Mouse (Mus musculus) c-Kit-positive CD71-positive TER-119-negative erythroid progenitor cells, embryonic 14.5 days (primary cell): Measurements from ENCODE around the gene Ajm1.
A peak's percentile ranks its signal among the peaks of the same experiment; 100 is the strongest.

ENCODE experiments used
- DNase-seq: peaks from one replicate; pipeline ENCODE4 v3.0.0-alpha.2; 2013; ENCODE audit warnings: low read depth

Ajm1 gene

DNA sequence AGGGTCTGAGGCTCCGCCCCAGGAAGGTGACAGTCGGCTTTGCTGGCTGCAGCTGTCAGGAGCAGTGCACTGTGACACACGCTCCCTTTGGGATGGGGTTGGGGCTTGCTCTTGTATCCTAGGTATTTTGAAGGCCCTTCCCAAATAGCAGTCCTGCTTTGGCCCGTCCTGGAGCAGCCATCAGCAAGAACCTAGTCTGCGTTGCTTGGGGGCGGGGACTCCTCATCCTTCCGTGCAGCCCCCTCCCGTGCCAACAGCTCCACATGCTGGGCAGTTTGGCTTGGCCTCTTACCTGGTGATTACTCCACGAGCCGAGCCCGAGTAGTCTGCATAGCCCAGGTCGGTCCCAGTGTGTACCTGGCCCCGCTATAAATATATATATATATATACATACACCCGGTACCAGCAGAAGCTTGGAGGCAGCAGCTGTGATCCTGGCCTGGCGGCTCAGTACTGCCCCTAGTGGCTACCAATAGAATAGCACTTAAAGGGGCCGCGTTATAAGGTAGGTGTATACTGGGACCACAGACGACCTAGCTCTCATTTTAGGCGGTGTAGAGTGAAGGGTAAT lies at the start of gene Ajm1:
Gene Ajm1 (minus strand): TSS at position 464 of the 571 bp plus-strand sequence.
- DNase-seq, result peak; percentile 55

DNA sequence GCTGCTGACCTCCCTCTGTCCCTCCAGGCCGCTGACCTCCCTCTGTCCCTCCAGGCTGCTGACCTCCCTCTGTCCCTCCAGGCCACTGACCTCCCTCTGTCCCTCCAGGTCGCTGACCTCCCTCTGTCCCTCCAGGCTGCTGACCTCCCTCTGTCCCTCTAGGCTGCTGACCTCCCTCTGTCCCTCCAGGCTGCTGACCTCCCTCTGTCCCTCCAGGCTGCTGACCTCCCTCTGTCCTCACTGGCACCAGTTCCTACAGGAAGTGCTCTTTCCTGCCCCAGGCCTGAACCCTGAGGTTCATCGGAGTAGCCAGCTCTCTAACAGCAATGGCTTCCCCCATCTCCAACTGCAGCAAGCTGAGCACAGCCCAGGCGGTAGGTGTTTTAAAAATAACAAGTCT lies 47.2 kb upstream of the Ajm1 start:
- DNase-seq, result no peak

DNA sequence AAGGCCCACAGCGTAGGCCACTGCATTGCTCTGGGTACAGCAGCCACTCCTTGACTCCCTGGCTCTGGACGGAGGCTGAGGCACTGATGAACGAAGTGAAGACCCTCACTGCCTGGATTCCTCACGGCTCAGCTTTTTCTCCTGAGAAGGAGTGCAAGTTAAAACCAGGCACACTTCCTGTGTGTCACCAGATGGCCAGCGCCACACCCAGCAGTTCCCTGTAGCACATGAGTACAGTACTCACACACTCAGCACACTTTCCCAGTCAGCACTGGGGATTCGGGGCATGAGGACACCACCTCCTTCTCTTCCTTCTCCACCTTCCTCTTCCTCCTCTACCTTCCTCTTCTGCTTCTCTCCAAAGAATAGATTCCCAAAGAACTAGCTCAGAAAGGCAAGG lies 46.3 kb upstream of the Ajm1 start, which contains the start of gene Fcna:
Gene Fcna (minus strand): TSS at position 220 of the 400 bp plus-strand sequence.
- DNase-seq, result no peak

DNA sequence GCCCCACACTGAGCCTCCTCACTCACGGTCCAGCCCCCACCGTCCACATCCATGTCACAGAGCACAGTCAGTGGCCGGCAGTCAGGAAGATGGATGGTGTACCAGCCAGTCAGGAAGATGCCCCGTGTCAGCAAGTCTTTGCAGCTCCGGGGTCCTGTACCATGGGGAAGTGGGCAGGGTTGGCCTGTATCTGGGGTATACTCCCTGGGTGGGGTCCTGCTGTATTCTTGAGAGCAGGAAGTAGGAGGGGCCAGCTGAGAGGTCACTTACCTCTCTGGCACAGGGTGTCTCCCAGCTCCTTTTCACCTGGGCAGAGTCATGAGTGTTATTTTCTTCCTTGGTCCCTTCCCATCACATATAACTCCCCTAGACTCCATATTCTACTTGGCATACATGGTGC lies 44.4 kb upstream of the Ajm1 start:
- no peak for DNase-seq

DNA sequence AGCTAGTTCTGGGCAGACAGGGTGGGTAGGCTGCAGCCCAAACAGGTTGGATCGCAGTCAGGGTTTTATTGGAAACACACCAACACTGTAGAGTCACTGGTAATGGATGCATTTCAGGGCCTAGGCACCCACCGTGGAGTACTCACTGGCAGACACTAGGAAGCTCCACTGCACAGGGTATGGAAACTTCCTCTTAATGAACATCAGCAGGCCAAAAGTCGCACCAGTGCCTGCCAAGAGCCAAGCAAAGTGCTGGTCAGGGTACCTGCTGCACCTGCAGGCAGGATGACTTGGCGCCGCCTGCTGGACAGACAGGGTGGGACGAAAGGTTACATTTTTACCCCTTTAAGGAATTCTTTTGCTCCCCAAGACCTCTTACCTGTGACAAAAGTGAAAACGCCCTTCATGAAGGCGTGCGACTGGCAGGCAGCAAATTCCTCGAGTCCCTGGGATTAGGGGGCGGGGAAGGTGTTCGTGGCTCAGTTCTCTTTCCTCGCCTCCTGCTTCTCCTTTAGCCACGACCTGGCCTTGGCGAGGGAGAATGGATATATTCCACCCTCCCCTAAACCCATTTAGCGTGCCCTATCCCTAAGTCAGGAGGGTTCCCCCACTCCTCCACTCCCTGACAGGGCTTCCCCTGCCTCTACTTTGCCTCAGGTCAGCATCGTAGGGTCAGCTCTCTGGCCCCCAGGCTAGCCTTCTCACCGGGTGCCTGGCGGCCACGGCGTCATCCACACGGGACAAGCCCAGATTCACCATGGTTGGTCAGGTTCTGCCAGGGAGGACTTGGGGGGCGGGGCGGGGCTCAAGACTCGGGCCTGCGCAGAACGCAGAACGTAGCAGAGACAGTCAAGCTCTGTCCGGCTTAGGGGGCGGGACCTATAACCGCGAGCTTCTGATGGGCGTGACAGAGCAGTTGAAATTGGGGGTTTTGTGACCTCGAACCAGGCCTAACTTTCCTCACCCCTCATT lies 40.0 kb upstream of the Ajm1 start, which contains the start of gene Tmem141:
Gene Tmem141 (minus strand): TSS at position 777 of the 972 bp plus-strand sequence.
- peak; percentile 62 for DNase-seq

DNA sequence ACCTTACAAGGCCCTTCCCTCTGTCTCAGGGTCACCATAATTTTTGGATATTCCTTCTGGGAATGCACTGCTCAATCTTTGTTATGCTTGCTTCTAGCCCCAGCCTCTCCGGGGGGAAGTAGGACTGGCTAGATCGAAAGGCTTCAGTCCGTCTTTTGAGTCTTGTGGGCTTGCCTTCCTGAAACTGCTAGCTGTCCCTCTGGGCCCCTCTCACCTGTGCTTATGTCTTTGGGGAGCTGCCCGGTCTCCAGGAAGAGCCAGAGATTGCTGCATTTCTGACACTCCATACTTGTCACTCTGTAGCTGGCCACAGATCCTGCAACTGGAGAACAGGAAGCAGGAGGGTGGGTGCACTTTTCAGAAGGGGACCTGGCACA lies 39.3 kb upstream of the Ajm1 start:
- DNase-seq, result no peak

DNA sequence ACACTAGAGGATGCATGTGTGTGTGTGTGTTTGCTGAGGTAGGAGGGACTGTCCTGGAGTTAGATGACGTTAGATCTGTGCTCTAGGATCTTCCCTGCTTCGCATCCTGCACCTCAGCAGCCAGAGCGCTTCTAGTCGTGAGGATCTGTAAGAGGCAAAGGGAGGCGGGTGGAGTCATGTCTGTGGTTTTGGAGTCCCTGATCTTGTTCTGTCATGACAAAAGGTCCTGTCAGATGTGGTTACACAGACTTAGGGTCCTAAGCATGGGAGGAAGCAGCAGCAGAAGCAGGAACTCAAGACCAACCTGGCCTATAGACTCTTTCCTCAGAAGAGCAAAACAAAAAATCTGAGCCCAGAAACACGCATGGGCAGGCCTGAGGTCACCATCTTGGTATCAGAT lies 38.8 kb upstream of the Ajm1 start:
- DNase-seq, result no peak

DNA sequence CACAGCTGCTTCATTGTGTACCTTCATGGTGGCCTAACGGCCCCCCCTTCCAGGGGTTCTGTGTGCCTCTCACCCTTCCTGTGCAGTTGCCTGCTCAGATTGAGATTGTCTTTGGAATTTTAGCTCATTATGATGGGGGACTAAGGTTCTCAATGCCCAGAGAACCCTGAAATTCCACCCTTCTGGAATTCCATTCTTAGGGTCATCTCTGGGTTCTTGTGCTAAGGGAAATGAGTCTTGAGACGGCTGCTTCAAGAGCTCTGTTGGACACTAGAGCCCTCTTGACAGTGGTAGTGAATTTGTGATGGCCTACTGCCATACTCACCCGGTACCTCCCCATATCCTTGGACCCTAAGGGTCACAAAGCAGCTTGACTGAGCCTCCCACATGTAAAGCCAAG lies 36.0 kb upstream of the Ajm1 start, which contains the start of gene Ccdc183:
Gene Ccdc183 (minus strand): TSS at position 101 of the 400 bp plus-strand sequence.
- DNase-seq, result no peak

DNA sequence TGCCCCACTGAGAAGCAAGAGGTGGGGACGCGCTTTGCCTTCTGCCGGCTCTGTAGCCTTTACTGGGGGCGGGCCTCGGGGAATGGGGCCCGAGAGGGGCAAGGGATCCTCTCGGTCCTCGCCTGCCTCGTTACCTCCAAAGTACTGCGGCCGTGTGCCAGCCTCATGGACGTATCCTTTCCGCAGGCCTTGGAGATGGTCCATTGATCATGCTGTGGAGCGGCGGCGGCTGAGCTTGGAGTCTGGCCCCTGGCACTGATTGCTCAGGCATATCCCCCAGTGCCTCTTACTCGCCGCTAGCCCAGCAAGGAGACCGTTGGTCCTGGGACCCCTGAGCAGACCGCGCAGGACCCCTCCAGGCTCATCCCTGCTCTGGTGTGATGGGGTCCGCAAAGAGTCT lies 34.8 kb upstream of the Ajm1 start:
- no peak for DNase-seq

DNA sequence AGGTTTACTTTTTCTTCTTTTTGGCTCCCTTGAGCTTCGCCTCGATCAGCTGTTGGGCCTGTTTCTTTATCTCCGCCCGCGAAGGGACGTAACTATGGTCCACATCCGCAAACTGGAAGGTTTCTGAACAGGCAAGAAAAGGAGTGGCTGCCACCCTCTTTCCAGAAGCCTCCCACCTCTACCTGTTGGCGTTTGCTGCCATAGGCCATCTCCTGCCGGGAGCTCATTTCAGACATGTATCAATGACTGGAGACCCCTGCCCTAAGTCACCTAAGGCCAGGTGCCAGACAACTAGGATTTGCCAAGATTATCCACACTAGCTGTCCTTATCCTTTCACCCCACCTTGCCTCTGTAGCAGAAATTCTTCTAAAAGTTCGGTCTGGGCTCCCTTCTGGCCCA lies 27.1 kb upstream of the Ajm1 start:
- DNase-seq, result no peak

DNA sequence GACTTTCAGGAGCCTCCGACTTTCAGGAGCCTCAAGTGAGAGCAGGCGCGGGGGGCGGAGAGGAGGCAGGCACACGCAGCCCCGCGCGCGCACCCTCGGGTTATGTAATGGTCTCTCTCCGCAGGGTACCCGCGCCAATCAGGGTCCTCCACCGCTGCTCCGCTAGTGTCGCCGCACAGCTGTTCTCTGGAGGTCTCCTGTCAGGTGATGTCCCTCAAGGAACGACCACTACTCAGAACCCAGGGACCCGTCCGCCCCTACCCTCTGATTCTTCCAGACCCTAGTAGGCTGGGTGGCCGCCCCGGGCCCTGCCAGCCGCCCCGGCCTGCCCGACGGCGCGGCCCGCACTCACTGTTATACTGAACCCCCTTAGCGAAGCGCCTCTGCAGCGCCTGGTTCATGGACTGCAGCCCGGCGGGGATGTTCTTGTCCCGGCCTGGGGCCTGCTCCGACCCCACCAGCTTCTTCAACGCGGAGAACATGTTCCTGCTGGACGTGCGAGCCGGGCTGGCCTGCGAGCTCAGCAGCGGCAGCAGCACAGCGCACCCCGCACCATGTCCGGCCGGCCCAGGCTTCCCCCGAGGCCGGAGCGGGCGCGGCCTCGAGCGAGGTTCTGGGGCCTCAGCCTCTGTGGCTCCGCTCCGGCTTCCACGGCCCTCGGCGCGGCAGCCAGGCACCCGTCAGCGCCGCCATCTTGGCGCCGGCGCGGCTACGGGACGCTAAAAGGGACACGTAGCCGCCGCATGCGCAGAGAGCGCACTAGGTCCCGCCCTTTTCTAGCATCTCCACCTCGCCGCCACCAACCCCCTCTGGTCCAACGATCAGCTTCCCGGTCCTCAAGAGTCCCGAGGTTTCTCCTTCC lies 26.4 kb upstream of the Ajm1 start, which contains the start of gene Rabl6:
Gene Rabl6 (minus strand): TSS at position 761 of the 862 bp plus-strand sequence.
- DNase-seq, result peak; percentile 77

DNA sequence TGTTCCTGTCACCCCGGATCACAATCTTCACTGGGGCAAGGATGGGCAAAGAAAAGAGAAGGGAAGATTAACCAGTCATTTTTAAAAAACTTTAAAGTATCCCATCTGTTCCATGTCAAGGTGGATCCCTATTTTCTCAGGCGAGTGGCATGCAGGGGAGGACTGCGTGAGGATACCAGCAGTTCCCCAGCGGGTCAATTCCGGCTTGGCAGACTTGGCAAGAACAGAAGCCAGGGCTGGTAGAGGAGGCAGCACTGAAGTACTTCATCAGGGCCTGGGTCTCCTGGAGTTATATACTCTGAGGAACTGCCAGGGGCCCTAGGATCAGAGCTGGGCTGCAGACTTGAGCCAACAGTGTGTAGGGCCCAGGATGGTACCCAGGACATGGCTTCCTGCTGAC lies 21.0 kb upstream of the Ajm1 start:
- no peak for DNase-seq

DNA sequence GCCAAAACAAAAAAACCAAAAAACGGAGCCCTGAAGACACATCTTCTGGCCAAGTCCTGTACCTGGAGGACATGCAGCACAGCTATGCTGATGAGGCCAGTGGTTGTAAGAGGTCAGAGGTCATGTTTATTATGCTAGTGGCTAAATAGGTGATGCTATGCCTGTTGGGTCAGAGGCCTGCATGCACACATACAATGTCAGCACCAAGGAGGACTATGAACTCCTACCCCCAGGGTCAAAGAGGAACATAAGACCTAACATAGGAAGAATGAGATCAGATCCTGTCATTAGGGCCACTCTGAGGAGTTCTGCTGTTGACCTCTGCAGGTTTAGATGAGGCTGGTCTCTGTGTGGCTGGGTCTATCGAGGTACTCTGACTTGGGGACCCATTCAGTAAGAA lies 18.5 kb upstream of the Ajm1 start:
- DNase-seq, result no peak

DNA sequence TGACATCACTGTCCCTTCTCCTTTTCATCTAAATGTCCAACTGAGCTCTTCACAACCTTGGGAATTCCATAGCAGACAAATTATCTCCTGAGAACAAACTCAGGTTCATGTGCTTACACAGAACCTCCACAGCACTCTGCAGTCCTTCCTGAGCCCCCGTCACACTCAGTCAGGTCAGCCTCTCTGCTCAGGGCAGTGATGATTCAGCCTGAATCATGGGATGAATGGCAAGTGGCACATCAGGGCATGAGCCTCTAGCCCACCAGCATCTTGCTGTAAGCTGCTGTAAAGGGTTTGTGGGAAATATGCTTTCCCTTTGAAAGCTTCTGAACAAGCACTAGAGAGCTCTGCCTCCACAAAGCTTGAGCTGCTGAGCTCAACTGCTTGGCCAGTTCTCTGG lies 17.2 kb upstream of the Ajm1 start:
- DNase-seq, result no peak

DNA sequence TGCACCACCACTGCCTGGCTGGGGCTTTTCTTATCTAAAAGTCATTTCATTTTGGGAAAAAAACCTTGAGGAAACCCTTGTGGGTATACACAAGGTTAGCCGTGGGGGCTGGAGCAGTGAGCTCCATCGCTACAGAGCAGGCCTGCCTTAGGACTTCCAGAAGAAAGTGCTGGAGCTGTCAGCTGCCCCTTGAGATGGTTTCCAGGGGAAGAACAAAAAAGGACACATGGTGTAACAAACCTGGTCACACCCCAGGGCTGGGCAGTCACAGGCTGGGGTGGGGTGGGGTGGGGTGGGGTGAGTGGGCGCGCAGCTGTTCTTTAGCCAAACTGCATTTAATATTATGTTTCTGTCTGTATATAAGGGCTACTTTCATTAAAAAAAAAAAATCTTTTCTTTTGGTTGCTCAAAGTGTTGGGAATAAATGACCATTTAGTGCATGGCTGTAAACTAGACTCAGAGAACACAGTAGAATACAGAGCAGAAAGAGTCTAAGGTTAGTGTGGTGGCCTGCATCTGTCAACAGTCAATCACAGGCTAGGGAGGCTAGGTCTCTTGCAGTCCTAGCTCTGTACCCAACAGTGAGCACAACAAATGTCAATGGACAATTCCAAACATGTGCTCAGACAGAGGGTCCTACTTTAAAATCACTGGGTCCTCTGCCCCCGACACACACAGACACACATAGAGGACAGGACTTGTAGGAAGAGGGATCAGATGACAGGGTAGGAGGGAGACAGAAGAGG lies 15.4 kb upstream of the Ajm1 start:
- no peak for DNase-seq

DNA sequence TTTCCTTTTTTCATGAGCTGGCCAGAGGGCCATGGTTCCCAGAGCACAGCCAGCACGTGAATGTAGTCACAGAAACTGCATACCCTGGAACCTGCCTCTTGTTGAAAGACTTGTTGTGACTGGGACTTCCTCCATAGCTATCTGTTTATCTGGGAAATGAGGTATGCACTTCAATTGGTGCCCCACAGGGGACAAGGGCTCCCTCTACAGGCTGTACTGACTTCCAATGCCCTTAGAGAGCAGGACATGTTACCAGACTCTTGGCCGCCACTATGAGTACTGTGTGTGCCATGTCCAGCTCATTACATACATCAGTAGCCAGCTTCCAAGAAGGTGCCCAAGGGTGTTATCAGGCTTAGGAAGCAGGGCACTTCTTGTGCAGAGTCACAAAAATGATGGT lies 10.3 kb upstream of the Ajm1 start:
- peak; percentile 49 for DNase-seq

DNA sequence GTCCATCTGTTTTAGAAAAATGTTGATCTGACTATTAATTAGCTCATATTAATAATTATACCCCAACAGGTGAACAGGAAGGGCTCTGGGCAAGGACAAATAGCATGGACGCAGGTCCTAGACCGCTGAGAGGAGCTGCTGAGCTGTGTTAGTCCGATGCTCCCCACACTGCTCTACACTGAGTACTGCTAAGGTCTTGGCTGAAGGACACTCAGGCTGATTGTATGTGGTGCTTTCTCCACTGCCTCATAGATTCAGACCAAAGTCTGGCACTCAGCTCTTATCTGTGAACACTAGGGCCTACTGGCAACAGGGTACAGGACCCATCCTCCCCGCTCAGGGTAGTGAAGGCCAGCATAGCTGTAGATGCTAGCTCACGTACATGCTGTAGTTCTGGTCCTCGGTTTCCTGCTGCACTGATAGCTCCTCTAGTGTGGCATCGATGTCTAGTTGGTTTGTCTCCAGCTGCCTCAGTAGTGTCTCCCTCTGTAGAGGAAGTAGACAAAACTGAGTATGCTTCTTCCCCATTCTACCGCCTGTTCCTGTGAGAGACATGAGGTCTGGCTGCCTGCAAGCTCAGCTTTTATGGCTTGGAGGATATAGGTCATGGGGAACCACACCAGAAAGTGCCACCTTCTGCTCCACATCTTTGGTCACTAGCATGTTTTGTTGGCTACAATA lies 6.8 kb upstream of the Ajm1 start:
- DNase-seq, result no peak

DNA sequence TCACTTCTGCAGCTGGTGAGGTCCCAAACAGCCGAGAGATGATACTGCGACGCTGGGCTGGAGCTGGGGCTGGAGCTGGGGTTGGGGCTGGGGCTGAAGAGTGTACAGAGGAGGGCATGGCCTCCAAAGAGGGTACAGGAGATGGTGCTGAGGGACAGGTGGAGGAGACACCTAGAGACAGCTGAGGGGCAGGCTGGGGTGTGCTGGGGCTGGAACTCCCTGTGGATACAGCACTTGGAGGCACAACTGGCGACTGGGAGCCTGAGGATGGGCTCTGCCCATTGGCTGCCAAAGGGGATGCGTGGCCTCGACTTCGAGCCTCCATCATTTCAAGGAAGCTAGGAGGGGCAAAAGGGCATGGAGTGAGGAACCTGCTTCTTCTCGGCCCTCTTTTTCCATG lies 5.7 kb upstream of the Ajm1 start:
- no peak for DNase-seq

DNA sequence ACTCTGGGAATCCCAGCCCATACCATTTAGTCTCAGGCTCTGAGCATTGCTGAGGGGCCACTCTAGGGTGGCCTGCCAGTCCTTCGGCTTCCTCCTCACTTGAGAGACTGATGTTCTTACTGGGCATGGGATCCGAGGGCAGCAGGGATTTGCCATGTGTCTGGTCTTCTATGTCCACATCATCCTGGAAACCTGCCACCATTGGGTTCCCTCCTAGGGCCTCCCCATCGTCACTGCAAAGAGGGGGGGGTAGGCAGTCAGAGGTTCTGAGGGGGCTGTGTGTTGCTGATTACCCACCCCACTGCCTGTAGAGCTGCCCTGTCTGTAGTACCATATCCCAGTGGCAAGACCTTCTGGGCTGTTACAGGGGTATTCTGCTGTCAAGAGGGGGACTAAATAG lies 4.0 kb upstream of the Ajm1 start:
- no peak for DNase-seq

DNA sequence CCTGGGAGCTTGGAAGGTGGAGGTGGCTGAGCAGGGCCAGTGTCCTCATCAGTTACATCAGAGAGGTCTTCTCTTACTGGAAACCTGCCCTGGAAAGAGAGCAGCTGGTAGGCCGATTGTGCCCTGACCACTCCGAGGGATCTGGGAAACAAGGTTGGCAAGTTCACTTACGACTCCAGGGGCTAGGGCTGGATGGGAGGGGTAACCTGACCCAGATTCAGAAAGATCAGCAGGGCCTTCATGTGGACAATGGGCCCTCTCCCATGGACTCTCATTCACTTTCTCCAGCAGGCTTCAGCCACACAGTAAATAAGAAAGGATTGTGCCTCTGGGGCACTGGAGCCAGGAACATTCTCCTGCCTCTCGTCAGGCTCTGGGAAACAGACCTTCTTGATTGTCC lies 3.3 kb upstream of the Ajm1 start:
- DNase-seq, result no peak

DNA sequence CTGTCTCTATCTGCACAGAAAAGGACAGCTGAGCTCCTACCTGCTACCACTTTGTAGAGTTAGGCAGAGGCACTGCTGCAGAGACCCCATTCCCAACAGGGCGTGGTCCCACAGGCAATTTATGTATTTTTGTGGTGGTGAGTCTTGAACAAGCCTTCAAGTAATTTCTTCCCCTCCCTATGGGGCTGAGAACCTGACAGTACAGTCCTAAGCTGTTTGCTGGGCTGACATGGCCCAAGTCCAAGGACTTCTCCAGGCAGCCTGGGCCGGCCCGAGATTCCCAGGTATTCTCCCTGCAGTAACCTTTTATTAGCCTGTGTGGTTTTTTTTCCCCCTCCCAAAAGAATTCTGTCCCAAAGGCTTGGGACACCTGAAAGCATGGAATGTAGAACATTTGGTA lies 2.6 kb upstream of the Ajm1 start:
- no peak for DNase-seq
